Mouse (Mus musculus) R1 (cell line): ENCODE measurements around the gene Rtl6.

Experiments used
- DNase-seq: peaks from one replicate; pipeline ENCODE4 v3.0.0-alpha.2; 2018; ENCODE audit warnings: low read depth, low spot score

Rtl6 gene

DNA sequence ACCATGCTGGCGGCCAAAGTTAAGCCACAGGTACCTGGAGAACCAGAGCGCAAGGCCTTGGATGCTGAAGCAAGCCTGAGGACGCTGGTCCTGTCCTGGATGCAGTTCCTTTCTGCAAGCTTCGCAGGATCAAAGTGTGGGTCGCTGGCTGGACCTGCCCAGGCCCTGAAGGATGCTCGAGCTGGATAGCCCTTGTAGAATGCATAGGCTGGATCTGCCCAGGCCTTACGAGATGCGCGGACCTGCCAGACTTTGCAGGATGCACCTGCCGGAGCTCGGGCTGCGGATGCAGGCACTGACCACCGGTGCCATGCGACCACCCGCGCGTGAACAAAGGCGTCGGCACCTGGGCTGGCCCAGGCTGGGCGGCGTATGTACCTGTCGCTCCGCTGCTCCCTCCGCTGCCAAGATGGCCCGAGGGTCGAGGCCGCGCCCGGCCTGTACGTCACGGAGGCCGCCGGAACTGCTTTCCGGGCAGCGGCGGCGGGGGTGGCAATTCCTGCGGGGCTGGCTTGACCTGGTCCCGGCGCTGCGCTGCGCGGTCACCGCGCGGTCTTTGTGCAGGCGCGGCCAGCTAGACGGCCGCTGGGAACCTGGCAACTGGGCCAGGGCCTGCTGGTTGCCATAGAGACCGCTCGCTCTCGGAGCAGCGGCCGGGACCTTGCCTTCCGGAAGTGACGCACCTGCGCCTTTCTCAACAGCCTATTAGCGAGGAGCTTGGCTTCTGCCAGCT lies at the start of gene Rtl6:
Gene Rtl6, minus strand, starts transcription at position 635 of the 733 bp plus-strand sequence.
- DNase-seq: peak; percentile 92

- no peak for DNase-seq
Observed at GRCm38 (mm10) chr15:84603267-84603963, 45.8 kb upstream of the Rtl6 start.

DNA sequence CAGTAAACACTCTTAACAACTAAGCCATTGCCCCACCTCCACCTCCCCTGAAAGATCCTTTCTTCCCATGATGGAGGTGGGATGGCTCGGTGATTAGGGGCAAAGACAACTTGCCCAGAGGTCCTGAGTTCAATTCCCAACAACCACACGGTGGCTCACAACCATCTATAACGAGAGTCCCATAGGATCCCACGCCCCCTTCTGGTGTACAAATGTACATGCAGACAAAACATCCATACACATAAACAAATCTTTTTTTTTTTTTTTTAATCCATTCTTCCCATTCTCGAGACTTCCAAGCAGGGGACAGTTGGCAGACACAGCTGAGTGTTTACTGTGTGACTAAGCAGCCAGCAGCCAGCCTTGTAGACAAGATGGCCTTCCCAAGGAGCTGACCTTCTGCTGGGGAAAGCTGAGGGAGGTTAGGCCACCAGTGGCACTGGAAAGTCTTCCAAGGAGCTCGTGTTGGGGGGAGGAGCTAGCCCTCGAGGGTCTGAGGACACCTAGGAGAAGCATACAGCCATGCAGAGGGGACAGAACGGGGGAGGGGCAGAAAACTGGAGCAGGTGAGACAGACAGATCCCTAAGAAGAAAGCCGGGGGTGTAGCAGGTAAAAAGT lies 43.5 kb upstream of the Rtl6 start:
- DNase-seq: peak; percentile 35

- no peak for DNase-seq
Observed at GRCm38 (mm10) chr15:84598911-84599310, 41.3 kb upstream of the Rtl6 start.

GRCm38 (mm10) chr15:84597816-84598215 lies 40.2 kb upstream of the Rtl6 start:
- DNase-seq: no peak

GRCm38 (mm10) chr15:84597021-84597420 lies 39.4 kb upstream of the Rtl6 start:
- DNase-seq: peak; percentile 28

GRCm38 (mm10) chr15:84595241-84595945 lies 37.8 kb upstream of the Rtl6 start:
- no peak for DNase-seq

DNA sequence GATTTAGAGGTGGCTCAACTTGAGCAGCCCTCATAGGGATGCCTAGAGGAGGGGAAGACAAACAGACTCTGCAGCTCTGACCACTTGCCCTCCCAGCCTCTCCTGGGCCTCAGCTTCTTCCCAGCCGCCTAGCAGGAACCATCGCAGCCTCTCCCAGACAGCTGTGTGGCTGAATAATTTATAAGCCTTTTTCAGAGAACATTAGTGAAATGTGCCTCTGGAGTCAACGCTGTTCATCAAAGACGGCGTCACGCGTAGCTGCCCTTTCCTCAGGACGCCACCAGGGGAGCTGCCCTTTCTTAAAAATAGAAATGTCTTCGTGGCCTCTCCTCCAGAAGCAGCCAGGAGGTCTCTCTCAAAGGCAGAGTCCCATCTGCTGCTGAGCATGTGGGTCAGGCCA lies 35.9 kb upstream of the Rtl6 start:
- DNase-seq: peak; percentile 28

GRCm38 (mm10) chr15:84592240-84592639 lies 34.6 kb upstream of the Rtl6 start:
- no peak for DNase-seq

GRCm38 (mm10) chr15:84591573-84592139 lies 34.0 kb upstream of the Rtl6 start:
- DNase-seq: no peak

- DNase-seq: no peak
Observed at GRCm38 (mm10) chr15:84588371-84588821, 30.8 kb upstream of the Rtl6 start.

DNA sequence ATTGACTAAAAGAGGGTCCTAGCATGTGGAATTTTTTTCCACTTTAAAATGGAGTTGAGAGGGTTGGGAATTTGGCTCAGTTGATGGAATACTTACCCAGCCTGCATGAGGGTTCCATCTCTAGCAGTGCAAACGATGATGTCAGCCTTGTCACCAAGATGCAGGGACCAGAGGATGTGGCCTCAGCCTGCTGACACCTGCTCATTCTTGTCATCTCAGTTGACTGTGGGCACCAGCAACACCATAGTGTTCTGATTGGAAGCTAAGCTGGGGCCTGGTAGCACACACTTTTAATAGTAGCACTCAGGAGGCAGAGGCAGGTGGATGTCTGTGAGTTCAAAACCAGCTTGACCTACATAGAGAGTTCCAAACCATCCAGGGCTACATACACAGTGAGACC lies 21.0 kb upstream of the Rtl6 start:
- no peak for DNase-seq

DNA sequence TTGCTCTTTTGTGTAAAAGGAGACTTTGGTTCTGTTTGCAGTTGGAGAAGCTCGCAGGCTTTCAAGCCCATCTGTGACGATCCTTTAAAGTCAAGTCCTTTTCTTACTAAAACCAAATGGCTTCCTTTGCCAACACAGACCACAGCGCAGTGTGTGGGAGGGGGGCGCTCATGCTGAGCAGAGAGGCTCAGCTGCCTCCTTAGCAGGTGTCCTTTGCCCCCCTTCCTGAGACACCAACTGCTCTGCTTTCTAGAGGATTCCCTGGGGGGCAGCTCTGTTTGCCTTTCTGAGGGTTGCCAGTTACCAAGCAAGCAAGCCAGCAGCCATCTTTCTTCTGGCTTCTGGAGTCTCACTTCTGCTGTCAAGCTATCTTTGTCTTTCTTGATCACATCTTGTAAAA lies 19.4 kb upstream of the Rtl6 start:
- no peak for DNase-seq

DNA sequence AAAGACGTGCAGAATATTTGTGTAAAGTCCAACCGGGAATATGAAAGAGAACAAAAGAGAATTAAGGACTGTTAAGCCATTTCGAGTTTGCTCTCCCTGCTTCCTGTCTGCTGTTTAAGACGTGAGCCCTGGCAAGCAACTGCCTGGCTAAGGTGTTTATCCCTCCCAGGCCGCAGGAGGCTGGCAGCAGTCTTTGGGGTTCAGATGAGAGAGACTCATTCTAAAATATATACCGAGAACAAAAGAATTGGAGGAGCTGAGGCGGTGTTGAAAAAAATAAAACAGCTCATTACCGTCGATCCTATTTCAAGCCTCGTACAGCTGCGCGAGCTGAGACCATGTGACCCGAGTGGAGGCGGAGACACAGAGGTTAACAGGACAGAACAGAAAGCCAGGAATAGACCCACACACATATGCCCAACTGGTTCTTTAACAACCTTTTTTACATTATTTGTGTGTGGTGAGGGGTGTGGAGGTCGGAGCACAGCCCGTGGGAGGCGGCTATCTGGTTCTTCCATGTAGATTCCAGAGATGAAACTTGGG lies 9.0 kb upstream of the Rtl6 start:
- peak; percentile 41 for DNase-seq

GRCm38 (mm10) chr15:84561501-84561900 lies 3.9 kb upstream of the Rtl6 start:
- no peak for DNase-seq

DNA sequence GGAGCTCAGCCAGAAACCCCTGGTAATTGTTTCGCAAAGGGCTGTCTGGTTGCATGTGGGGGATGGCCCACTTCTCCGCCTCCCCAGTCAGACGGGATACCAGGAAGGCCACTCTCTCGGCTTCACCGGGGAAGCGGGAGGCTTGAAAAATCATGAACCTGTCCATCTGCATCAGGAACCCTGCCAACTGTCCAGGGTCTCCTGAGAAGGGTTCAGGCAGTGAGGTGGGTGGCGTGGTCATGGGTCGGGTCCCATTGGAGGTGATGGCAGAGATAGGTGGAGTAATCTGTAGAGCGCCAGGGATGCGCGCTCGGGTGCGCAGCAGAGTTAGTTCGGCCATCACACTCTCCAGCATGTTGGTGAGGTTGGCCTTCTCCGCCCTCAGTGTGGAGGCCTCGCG lies 949 bp downstream of the Rtl6 start:
- peak; percentile 16 for DNase-seq

GRCm38 (mm10) chr15:84551065-84551464 lies 6.6 kb downstream of the Rtl6 start:
- peak; percentile 13 for DNase-seq

DNA sequence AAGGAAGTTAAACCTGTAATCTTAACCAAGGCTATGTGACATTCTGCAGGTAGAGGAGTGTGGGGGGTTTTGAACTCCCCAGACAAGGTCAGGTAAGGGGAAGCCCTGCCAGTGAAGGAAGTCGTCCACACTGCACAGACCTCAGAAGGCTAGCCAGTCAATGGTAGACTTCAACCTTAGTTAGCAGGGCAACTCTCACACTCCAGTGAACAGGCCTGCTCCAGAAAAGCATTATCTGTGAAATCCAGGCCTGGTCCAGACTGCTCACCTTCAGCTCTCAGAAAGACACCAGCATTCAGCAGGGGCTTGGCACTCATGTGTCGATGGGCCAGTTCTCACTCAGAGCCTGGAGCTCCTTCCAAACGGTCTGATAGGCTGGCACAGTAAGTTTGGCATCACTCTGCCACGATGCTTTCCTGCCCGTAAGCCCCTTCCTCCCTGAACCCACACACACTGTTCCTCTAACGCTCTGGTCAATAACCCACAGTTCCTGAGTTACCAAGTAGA lies 8.3 kb downstream of the Rtl6 start:
- no peak for DNase-seq

GRCm38 (mm10) chr15:84546028-84546427 lies 11.6 kb downstream of the Rtl6 start:
- DNase-seq: no peak

- DNase-seq: no peak
Observed at GRCm38 (mm10) chr15:84541175-84541574, 16.4 kb downstream of the Rtl6 start.

GRCm38 (mm10) chr15:84538974-84539588 lies 18.5 kb downstream of the Rtl6 start:
- peak; percentile 71 for DNase-seq
